ENCODE assay signal across 8 mouse cellular contexts in the genomic region with DNA sequence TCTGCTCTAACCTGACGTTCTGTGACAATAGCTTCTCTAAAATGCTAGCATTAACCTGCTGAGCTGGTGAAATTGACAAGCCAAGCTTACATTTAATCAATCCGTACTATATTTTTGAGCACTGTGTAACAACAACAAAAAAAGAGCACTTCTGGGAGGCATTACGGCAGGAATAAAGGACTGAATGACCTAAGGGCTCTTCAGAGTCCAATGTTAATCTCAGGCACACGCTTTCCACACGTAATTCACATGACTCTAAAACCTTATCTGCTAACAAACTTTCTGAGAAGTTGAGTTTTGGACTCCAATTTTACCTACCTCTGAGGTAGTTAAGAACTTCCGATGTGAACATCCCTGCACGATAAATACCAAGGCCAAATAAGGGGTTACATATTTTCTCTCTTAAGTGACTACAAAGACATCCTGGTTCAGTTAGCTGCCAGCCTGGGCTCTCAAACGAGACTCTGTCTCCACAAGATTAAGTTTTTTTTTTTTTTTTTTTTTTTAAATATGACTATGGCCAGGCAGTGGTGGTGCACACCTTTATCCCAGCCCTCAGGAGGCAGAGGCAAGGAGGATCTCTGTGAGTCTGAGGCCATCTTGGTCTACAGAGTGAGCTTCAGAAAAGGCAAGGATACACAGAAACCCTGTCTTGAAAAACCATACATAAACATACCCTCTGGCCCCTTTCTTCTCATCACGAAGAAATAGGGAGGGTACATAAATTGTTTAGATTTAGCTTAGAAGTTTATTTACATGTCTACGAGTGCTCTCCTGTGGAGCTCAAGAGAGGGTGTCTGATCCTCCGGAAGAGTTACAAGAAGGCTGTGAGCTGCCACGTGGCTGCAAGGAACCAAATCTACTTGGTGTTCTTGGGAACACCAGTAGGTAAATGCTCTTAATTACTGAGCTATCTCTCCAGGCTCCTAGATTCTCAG. TPM values are rescaled to one million over a fixed set of nuclear protein-coding genes. Genes with fewer than 3 reads are reported as not detected.
DNase-seq lines count a peak whose midpoint lies in the region; ATAC-seq and TF ChIP-seq lines count a peak whose summit lies in the region.

No protein-coding gene starts in this region.

- no peak for TF ChIP-seq CTCF in lung, postnatal 0 days (IDR thresholded peaks at IDR 0.05)

- peak overlapping the region; percentile 96 for H3K4me3 ChIP-seq in lung, postnatal 0 days (ENCODE audit: low read depth, low read length)
- peak overlapping the region; percentile 75 for H3K4me3 ChIP-seq in brown adipose tissue, adult 24 weeks (ENCODE audit: insufficient read depth, low read depth, low read length)
- peak overlapping the region; percentile 78 for H3K4me3 ChIP-seq in hindbrain, embryonic 14.5 days (replicated peaks; ENCODE audit: low read length)
- H3K4me3 ChIP-seq in midbrain, embryonic 13.5 days (replicated peaks), result peak overlapping the region; percentile 99

- H3K9ac ChIP-seq in lung, postnatal 0 days (replicated peaks; ENCODE audit: low read depth), result peak overlapping the region; percentile 68
- peak overlapping the region; percentile 80 for H3K9ac ChIP-seq in hindbrain, embryonic 14.5 days
- H3K9ac ChIP-seq in midbrain, embryonic 13.5 days (replicated peaks), result peak overlapping the region; percentile 94

- 0 out of 2 replicates have a peak, but pooled peaks cover 13% of the 10 kb centered on the region for H3K36me3 ChIP-seq in lung, postnatal 0 days (ENCODE audit: insufficient read depth, low read length)
- peaks cover 53% of the 10 kb centered on the region for H3K36me3 ChIP-seq in hindbrain, embryonic 14.5 days (replicated peaks; ENCODE audit: control insufficient read depth, insufficient read depth)
- H3K36me3 ChIP-seq in midbrain, embryonic 13.5 days, result peaks cover 55% of the 10 kb centered on the region

- H3K9me3 ChIP-seq in lung, postnatal 0 days (ENCODE audit: low read length), result no peaks in the 10 kb centered on the region
- H3K9me3 ChIP-seq in hindbrain, embryonic 14.5 days (ENCODE audit: control insufficient read depth, low read length), result no peaks in the 10 kb centered on the region
- no peaks in the 10 kb centered on the region for H3K9me3 ChIP-seq in midbrain, embryonic 13.5 days

- TF ChIP-seq EP300 in lung, postnatal 0 days (IDR thresholded peaks at IDR 0.05), result no peak

- H3K27me3 ChIP-seq in lung, postnatal 0 days (replicated peaks; ENCODE audit: insufficient read depth, low read length), result no peaks in the 10 kb centered on the region
- H3K27me3 ChIP-seq in hindbrain, embryonic 14.5 days (ENCODE audit: control insufficient read depth, insufficient read depth, low read length), result no peaks in the 10 kb centered on the region
- no peaks in the 10 kb centered on the region for H3K27me3 ChIP-seq in midbrain, embryonic 13.5 days

- peaks cover 7% of the 10 kb centered on the region for H3K4me1 ChIP-seq in lung, postnatal 0 days (ENCODE audit: insufficient read depth, low read depth, low read length)
- peaks cover 3% of the 10 kb centered on the region; the same call in 1 of the 2 replicates for H3K4me1 ChIP-seq in brown adipose tissue, adult 24 weeks (ENCODE audit: control insufficient read depth, insufficient read depth, insufficient read length, low read length)
- H3K4me1 ChIP-seq in hindbrain, embryonic 14.5 days (replicated peaks; ENCODE audit: control insufficient read depth, insufficient read depth, low read length), result peaks cover 21% of the 10 kb centered on the region
- H3K4me1 ChIP-seq in midbrain, embryonic 13.5 days (replicated peaks), result peaks cover 27% of the 10 kb centered on the region

- intact Hi-C loops in left cerebral cortex, postnatal 4 days (cut with DNase I), result no loop called here

- DNase-seq in lung, postnatal 0 days (ENCODE audit: low spot score), result peak; percentile 14
- no peak for DNase-seq in lung, adult 18-20 months
- no peak for DNase-seq in hindbrain, embryonic 14.5 days (ENCODE audit: low spot score)
- DNase-seq in natural killer cell, adult 2 months (ENCODE audit: low spot score in 2 of 2), result no peak
- DNase-seq in left cerebral cortex, postnatal 4 days, result no peak
- no peak for DNase-seq in frontal cortex, adult 2 months (ENCODE audit: extremely low spot score in 1 of 2, low spot score in 1 of 2)

- 7% methylated on average over 12 of the region's 12 CpGs for WGBS in lung, postnatal 0 days
- WGBS in hindbrain, embryonic 14.5 days, result 36% methylated on average over 12 of the region's 12 CpGs
- 26% methylated on average over 12 of the region's 12 CpGs for WGBS in midbrain, embryonic 13.5 days

- H3K4me2 ChIP-seq in lung, postnatal 0 days (replicated peaks; ENCODE audit: low read depth, low read length), result peak overlapping the region; percentile 70
- peak overlapping the region; percentile 87 for H3K4me2 ChIP-seq in hindbrain, embryonic 14.5 days (replicated peaks)
- peak overlapping the region; percentile 95 for H3K4me2 ChIP-seq in midbrain, embryonic 13.5 days (replicated peaks)

- no peak for ATAC-seq in lung, postnatal 0 days
- ATAC-seq in hindbrain, embryonic 14.5 days (ENCODE audit: low FRiP score), result no peak
- no peak for ATAC-seq in midbrain, embryonic 13.5 days

- H3K27ac ChIP-seq in lung, postnatal 0 days (ENCODE audit: low read length), result 0 out of 2 replicates have a peak overlapping the region, but pooled peaks have one; percentile 1
- H3K27ac ChIP-seq in brown adipose tissue, adult 24 weeks (replicated peaks; ENCODE audit: low read depth, low read length), result no peak overlapping the region
- no peak overlapping the region for H3K27ac ChIP-seq in hindbrain, embryonic 14.5 days
- no peak overlapping the region for H3K27ac ChIP-seq in midbrain, embryonic 13.5 days

RNA-seq across cellular contexts. Expression of a gene that starts 1.2 kb away (rescaled TPM):
- 158 and 175 TPM in 2 replicates for polyA plus RNA-seq in lung, postnatal 0 days (2015; fragmentation: Nextera tagmentation; extraction: Ambion mirVana)
- polyA plus RNA-seq in brown adipose tissue, adult 24 weeks (2012; ENCODE audit: insufficient read depth, insufficient read length, missing spikeins), result 340 and 414 TPM in 2 replicates
- 195 and 248 TPM in 2 replicates for polyA plus RNA-seq in hindbrain, embryonic 14.5 days (2014; fragmentation: Nextera tagmentation; extraction: Ambion mirVana)
- 305 and 312 TPM in 2 replicates for polyA plus RNA-seq in midbrain, embryonic 13.5 days (2015; fragmentation: Nextera tagmentation; extraction: Ambion mirVana)
- total RNA-seq in left cerebral cortex, postnatal 4 days (2021), result 100 to 1,000 TPM in 1 of 2 experiments, 10 to 100 TPM in 1; 96.3 to 101 TPM
- polyA plus RNA-seq in frontal cortex, adult 2 months (2012; rRNA removed), result 66.7 and 70.4 TPM in 2 replicates

RNA-seq across cellular contexts. Expression of a gene that starts 1.4 kb away (rescaled TPM):
- 15.2 and 20.1 TPM in 2 replicates for polyA plus RNA-seq in lung, postnatal 0 days (2015; fragmentation: Nextera tagmentation; extraction: Ambion mirVana)
- 3.7 and 4.3 TPM in 2 replicates for polyA plus RNA-seq in brown adipose tissue, adult 24 weeks (2012; ENCODE audit: insufficient read depth, insufficient read length, missing spikeins)
- 28.7 and 36.3 TPM in 2 replicates for polyA plus RNA-seq in hindbrain, embryonic 14.5 days (2014; fragmentation: Nextera tagmentation; extraction: Ambion mirVana)
- 45.3 and 50.1 TPM in 2 replicates for polyA plus RNA-seq in midbrain, embryonic 13.5 days (2015; fragmentation: Nextera tagmentation; extraction: Ambion mirVana)
- total RNA-seq in left cerebral cortex, postnatal 4 days (2021), result 10 to 100 TPM; 25.8 to 28.4 TPM
- 17.3 and 20.0 TPM in 2 replicates for polyA plus RNA-seq in frontal cortex, adult 2 months (2012; rRNA removed)

RNA-seq across cellular contexts. Expression of a gene that starts 29.6 kb away (rescaled TPM):
- 93.9 and 103 TPM in 2 replicates for polyA plus RNA-seq in lung, postnatal 0 days (2015; fragmentation: Nextera tagmentation; extraction: Ambion mirVana)
- 33.6 and 41.0 TPM in 2 replicates for polyA plus RNA-seq in brown adipose tissue, adult 24 weeks (2012; ENCODE audit: insufficient read depth, insufficient read length, missing spikeins)
- polyA plus RNA-seq in hindbrain, embryonic 14.5 days (2014; fragmentation: Nextera tagmentation; extraction: Ambion mirVana), result 101 and 102 TPM in 2 replicates
- 132 and 135 TPM in 2 replicates for polyA plus RNA-seq in midbrain, embryonic 13.5 days (2015; fragmentation: Nextera tagmentation; extraction: Ambion mirVana)
- total RNA-seq in left cerebral cortex, postnatal 4 days (2021), result 10 to 100 TPM; 53.1 to 53.3 TPM
- 37.3 and 42.9 TPM in 2 replicates for polyA plus RNA-seq in frontal cortex, adult 2 months (2012; rRNA removed)

RNA-seq across cellular contexts. Expression of a gene that starts 52.1 kb away (rescaled TPM):
- not detected in 2 replicates for polyA plus RNA-seq in lung, postnatal 0 days (2015; fragmentation: Nextera tagmentation; extraction: Ambion mirVana)
- polyA plus RNA-seq in brown adipose tissue, adult 24 weeks (2012; ENCODE audit: insufficient read depth, insufficient read length, missing spikeins), result not detected in 2 replicates
- not detected in 2 replicates for polyA plus RNA-seq in hindbrain, embryonic 14.5 days (2014; fragmentation: Nextera tagmentation; extraction: Ambion mirVana)
- polyA plus RNA-seq in midbrain, embryonic 13.5 days (2015; fragmentation: Nextera tagmentation; extraction: Ambion mirVana), result not detected in 2 replicates
- not detected for total RNA-seq in left cerebral cortex, postnatal 4 days (2021)
- polyA plus RNA-seq in frontal cortex, adult 2 months (2012; rRNA removed), result not detected in 2 replicates

RNA-seq across cellular contexts. Expression of a gene that starts 54.3 kb away (rescaled TPM):
- 194 and 216 TPM in 2 replicates for polyA plus RNA-seq in lung, postnatal 0 days (2015; fragmentation: Nextera tagmentation; extraction: Ambion mirVana)
- 10.4 and 25.5 TPM in 2 replicates for polyA plus RNA-seq in brown adipose tissue, adult 24 weeks (2012; ENCODE audit: insufficient read depth, insufficient read length, missing spikeins)
- 72.0 and 72.5 TPM in 2 replicates for polyA plus RNA-seq in hindbrain, embryonic 14.5 days (2014; fragmentation: Nextera tagmentation; extraction: Ambion mirVana)
- 55.5 and 59.9 TPM in 2 replicates for polyA plus RNA-seq in midbrain, embryonic 13.5 days (2015; fragmentation: Nextera tagmentation; extraction: Ambion mirVana)
- 10 to 100 TPM; 73.4 to 81.9 TPM for total RNA-seq in left cerebral cortex, postnatal 4 days (2021)
- 19.3 and 22.8 TPM in 2 replicates for polyA plus RNA-seq in frontal cortex, adult 2 months (2012; rRNA removed)
